Mouse (Mus musculus): Measurements from ENCODE around the gene Mrpl27. TPM values are rescaled to one million over a fixed set of nuclear protein-coding genes. Genes with fewer than 3 reads are reported as not detected.
A peak's percentile ranks its signal among the peaks of the same experiment; 100 is the strongest.
"Not testable (repeated sequence)": the region's sequence is repeated elsewhere in the genome, so short reads cannot be mapped to it uniquely, and the experiment has no call there.

Mrpl27 gene
- polyA plus RNA-seq, 1 experiment: 57.0 TPM

DNA sequence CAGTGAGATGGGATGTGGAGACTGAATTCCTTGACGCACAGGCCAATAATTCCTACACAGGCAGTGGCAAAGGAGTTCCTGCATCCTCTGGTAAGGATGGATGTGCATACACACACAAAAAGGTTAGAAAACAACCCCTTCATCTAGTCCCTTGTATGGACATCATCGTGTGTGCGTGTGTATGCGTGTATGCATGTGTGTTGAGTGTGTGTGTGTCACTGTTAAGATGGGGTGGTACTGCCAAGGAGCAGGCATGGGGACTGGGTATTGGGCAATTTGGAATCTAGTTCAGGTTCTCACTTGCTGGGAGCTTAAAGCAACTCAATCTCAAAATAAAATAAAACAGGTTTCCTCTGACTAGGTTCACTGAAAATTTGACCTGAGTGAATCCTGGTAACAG lies 7.1 kb upstream of the Mrpl27 start:
- Histone ChIP-seq H3K4me3 (ENCODE audit: insufficient read depth, poor library complexity, severe bottlenecking) (no peak overlapping the region), H3K27me3 (ENCODE audit: control insufficient read depth, insufficient read depth, insufficient read length) (no peaks in the 10 kb centered on the region), H3K36me3 (ENCODE audit: control insufficient read depth, insufficient read depth) (peaks cover 72% of the 10 kb centered on the region), H3K79me2 (ENCODE audit: control insufficient read depth, insufficient read depth) (no peaks in the 10 kb centered on the region), H3K79me3 (ENCODE audit: low read depth) (peaks cover 2% of the 10 kb centered on the region), H3ac (ENCODE audit: control insufficient read depth, insufficient read length, low read depth) (no peak overlapping the region)
- TF ChIP-seq CEBPB (IDR thresholded peaks at IDR 0.05; ENCODE audit: low read depth): no peak

DNA sequence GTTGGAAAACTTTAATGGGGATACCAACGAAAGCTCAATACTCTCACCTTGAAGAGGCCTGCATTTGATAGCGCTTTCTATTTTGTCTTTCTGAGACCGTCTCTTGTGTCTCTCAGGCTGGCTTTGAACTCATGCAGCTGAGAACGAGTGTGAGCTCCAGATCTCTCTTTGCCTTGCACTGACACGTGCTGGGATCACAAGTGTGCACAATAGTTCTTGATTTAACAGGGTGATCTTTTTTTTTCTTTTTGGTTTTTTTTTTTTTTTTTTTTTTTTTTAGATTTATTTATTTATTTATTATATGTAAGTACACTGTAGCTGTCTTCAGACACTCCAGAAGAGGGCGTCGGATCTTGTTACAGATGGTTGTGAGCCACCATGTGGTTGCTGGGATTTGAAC lies 2.3 kb upstream of the Mrpl27 start:
- peaks cover 31% of the 10 kb centered on the region for H3K79me2 ChIP-seq (ENCODE audit: control insufficient read depth, insufficient read depth)
- not testable (repeated sequence) for H3K79me3 ChIP-seq (ENCODE audit: low read depth)

DNA sequence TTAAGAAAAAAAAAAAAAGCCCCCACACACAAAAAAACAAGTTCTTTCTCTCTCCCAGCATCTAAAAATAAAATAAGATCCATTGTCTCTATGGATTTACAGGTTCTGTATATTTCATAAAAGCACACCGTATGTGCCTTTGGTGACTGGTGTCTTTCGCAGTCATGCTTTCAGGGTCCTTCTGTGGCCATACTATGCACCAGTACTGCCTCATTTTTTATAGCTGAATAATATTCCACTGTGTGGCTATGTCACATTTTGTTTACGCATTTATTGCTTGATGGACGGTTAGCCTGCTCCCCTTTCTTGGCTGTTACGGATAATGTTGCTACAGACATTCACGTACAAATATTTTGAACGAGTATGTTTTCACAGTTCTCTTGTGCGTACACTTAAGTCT lies 594 bp upstream of the Mrpl27 start:
- Histone ChIP-seq H3K79me3 (ENCODE audit: low read depth) (peaks cover 6% of the 10 kb centered on the region), H3K27me3 (ENCODE audit: control insufficient read depth, insufficient read depth, insufficient read length) (no peaks in the 10 kb centered on the region), H3K36me3 (ENCODE audit: control insufficient read depth, insufficient read depth) (peaks cover 28% of the 10 kb centered on the region), H3K79me2 (ENCODE audit: control insufficient read depth, insufficient read depth) (peaks cover 31% of the 10 kb centered on the region), H3K4me3 (ENCODE audit: insufficient read depth, poor library complexity, severe bottlenecking) (peak overlapping the region; percentile 48), H3ac (ENCODE audit: control insufficient read depth, insufficient read length, low read depth) (no peak overlapping the region)
- TF ChIP-seq MAX (IDR thresholded peaks at IDR 0.05) (no peak), CTCF (IDR thresholded peaks at IDR 0.05; ENCODE audit: control insufficient read depth, insufficient read depth, insufficient read length) (no peak), MYOG (IDR thresholded peaks at IDR 0.05; ENCODE audit: control insufficient read depth, extremely low read depth, insufficient read length) (no peak), FOSL1 (IDR thresholded peaks at IDR 0.05; ENCODE audit: insufficient read depth, low read length, poor library complexity, severe bottlenecking) (no peak), MYOD1 (IDR thresholded peaks at IDR 0.05; ENCODE audit: control insufficient read depth, insufficient read length, low read depth) (no peak), USF1 (IDR thresholded peaks at IDR 0.05; ENCODE audit: low read depth) (no peak), CEBPB (IDR thresholded peaks at IDR 0.05; ENCODE audit: low read depth) (no peak)

More for the DNA sequence above, 2.3 kb upstream of the Mrpl27 start:
- H3K27me3 ChIP-seq (ENCODE audit: control insufficient read depth, insufficient read depth, insufficient read length); H3ac ChIP-seq (ENCODE audit: control insufficient read depth, insufficient read length, low read depth); H3K4me3 ChIP-seq (ENCODE audit: insufficient read depth, poor library complexity, severe bottlenecking): not testable (repeated sequence)
- peaks cover 30% of the 10 kb centered on the region for H3K36me3 ChIP-seq (ENCODE audit: control insufficient read depth, insufficient read depth)

DNA sequence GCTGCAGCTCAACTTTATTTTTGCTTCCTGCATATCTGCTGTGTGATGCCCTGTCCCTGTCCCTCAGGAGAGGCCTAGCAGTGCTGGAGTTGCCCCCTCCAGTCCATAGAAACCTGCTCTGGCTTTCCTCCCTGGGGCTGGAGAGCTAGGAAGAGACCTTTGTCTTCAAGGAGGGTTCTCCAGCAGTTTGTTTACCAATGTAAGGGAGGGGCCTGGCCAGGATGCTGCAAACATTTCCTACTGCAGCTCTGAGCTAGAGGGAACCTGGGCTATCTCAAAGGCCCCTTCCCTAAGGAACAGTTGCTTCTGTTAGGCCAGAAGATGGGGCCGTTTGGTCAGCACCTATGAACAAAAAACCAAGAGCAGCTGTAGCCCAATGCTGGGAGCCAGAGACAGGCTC lies 7.8 kb downstream of the Mrpl27 start:
- no peaks in the 10 kb centered on the region for H3K79me3 ChIP-seq (ENCODE audit: low read depth)
- no peak overlapping the region for H3ac ChIP-seq (ENCODE audit: control insufficient read depth, insufficient read length, low read depth)
- no peak overlapping the region for H3K4me3 ChIP-seq (ENCODE audit: insufficient read depth, poor library complexity, severe bottlenecking)
- H3K79me2 ChIP-seq (ENCODE audit: control insufficient read depth, insufficient read depth): no peaks in the 10 kb centered on the region
- H3K36me3 ChIP-seq (ENCODE audit: control insufficient read depth, insufficient read depth): peaks cover 48% of the 10 kb centered on the region
- H3K27me3 ChIP-seq (ENCODE audit: control insufficient read depth, insufficient read depth, insufficient read length): no peaks in the 10 kb centered on the region
- TF ChIP-seq CEBPB (IDR thresholded peaks at IDR 0.05; ENCODE audit: low read depth): no peak
- TF ChIP-seq CTCF (IDR thresholded peaks at IDR 0.05; ENCODE audit: control insufficient read depth, insufficient read depth, insufficient read length): no peak
- no peak for TF ChIP-seq MYOG (IDR thresholded peaks at IDR 0.05; ENCODE audit: control insufficient read depth, extremely low read depth, insufficient read length)
- no peak for TF ChIP-seq FOSL1 (IDR thresholded peaks at IDR 0.05; ENCODE audit: insufficient read depth, low read length, poor library complexity, severe bottlenecking)
- TF ChIP-seq MAX (IDR thresholded peaks at IDR 0.05): no peak
- no peak for TF ChIP-seq MYOD1 (IDR thresholded peaks at IDR 0.05; ENCODE audit: control insufficient read depth, insufficient read length, low read depth)

DNA sequence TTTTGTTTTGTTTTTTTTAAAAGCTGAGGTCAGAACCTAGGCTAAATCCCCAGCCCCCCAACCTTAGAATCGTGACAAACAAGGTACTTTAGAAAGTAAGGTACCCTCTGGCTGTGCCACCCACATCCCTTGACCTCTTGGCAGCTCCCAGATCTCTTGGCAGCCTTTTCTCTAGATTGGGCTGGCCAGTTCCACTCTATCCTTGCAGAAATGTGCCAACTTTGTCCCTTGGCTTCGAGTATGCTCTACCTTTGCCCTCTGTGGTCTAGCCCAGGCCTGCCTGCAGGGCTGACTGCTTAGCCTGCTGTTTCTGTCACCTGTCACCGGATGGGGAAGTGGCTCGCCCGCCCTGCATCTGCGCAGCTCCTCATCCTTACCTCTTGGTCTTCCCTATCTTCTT lies 11.7 kb downstream of the Mrpl27 start:
- no peaks in the 10 kb centered on the region for H3K27me3 ChIP-seq (ENCODE audit: control insufficient read depth, insufficient read depth, insufficient read length)
- peaks cover 29% of the 10 kb centered on the region for H3K36me3 ChIP-seq (ENCODE audit: control insufficient read depth, insufficient read depth)
- H3ac ChIP-seq (ENCODE audit: control insufficient read depth, insufficient read length, low read depth): no peak overlapping the region
- no peak overlapping the region for H3K4me3 ChIP-seq (ENCODE audit: insufficient read depth, poor library complexity, severe bottlenecking)
- H3K79me3 ChIP-seq (ENCODE audit: low read depth): no peaks in the 10 kb centered on the region
- H3K79me2 ChIP-seq (ENCODE audit: control insufficient read depth, insufficient read depth): no peaks in the 10 kb centered on the region
- TF ChIP-seq MAX (IDR thresholded peaks at IDR 0.05) (no peak), CEBPB (IDR thresholded peaks at IDR 0.05; ENCODE audit: low read depth) (no peak), USF1 (IDR thresholded peaks at IDR 0.05; ENCODE audit: low read depth) (no peak), MYOD1 (IDR thresholded peaks at IDR 0.05; ENCODE audit: control insufficient read depth, insufficient read length, low read depth) (no peak), FOSL1 (IDR thresholded peaks at IDR 0.05; ENCODE audit: insufficient read depth, low read length, poor library complexity, severe bottlenecking) (no peak), MYOG (IDR thresholded peaks at IDR 0.05; ENCODE audit: control insufficient read depth, extremely low read depth, insufficient read length) (no peak), CTCF (IDR thresholded peaks at IDR 0.05; ENCODE audit: control insufficient read depth, insufficient read depth, insufficient read length) (no peak)

DNA sequence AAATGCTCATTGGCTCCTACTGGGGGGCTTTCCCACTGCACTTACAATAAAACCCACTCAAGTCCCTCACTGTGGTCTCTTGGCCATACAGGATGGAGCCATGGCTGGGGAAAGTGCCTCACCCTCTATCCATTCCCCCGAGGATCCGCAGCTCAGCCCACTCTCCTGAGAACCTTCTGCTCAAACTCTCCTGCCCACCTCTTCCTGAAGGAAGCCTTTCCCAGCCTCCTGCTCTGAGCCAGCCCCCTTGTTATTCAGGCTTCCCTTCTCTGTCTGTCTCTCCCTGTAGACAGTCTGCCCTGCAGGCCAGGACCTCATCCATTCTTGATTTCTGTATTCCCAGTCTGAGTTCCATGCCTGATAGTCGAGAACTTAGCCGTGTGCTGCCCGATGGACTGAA lies 21.4 kb downstream of the Mrpl27 start:
- H3K79me3 ChIP-seq (ENCODE audit: low read depth): peaks cover 6% of the 10 kb centered on the region
- TF ChIP-seq CTCF (IDR thresholded peaks at IDR 0.05; ENCODE audit: control insufficient read depth, insufficient read depth, insufficient read length) (no peak), CEBPB (IDR thresholded peaks at IDR 0.05; ENCODE audit: low read depth) (no peak), USF1 (IDR thresholded peaks at IDR 0.05; ENCODE audit: low read depth) (no peak), MYOG (IDR thresholded peaks at IDR 0.05; ENCODE audit: control insufficient read depth, extremely low read depth, insufficient read length) (no peak), MAX (IDR thresholded peaks at IDR 0.05) (no peak), FOSL1 (IDR thresholded peaks at IDR 0.05; ENCODE audit: insufficient read depth, low read length, poor library complexity, severe bottlenecking) (no peak), MYOD1 (IDR thresholded peaks at IDR 0.05; ENCODE audit: control insufficient read depth, insufficient read length, low read depth) (no peak)

More for the DNA sequence above, 21.4 kb downstream of the Mrpl27 start:
- H3K27me3 ChIP-seq (ENCODE audit: control insufficient read depth, insufficient read depth, insufficient read length): no peaks in the 10 kb centered on the region
- no peak overlapping the region for H3K4me3 ChIP-seq (ENCODE audit: insufficient read depth, poor library complexity, severe bottlenecking)
- H3K36me3 ChIP-seq (ENCODE audit: control insufficient read depth, insufficient read depth): peaks cover under 1% of the 10 kb centered on the region
- H3ac ChIP-seq (ENCODE audit: control insufficient read depth, insufficient read length, low read depth): no peak overlapping the region
- peaks cover 25% of the 10 kb centered on the region for H3K79me2 ChIP-seq (ENCODE audit: control insufficient read depth, insufficient read depth)
